Mouse (Mus musculus): ENCODE measurements around the gene Ptma.
"Not testable (repeated sequence)": the region's sequence is repeated elsewhere in the genome, so short reads cannot be mapped to it uniquely, and the experiment has no call there.

DNA sequence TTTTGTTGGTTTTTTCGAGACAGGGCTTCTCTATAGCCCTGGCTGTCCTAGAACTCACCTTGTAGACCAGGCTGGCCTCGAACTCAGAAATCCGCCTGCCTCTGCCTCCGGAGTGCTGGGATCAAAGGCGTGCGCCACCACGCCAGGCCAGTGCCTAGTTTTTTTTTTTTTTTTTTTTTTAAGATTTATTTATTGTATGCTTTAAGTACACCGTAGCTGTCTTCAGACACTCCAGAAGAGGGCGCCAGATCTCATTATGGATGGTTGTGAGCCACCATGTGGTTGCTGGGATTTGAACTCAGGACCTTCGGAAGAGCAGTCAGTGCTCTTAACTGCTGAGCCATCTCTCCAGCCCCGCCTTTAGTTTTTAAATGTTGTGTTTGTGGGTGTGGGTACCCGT is 13.1 kb downstream of the Ptma start:
- TF ChIP-seq CTCF (IDR thresholded peaks at IDR 0.05; ENCODE audit: borderline replicate concordance, control insufficient read depth, extremely low read depth, insufficient read depth, low read length, poor library complexity); POLR2A (IDR thresholded peaks at IDR 0.05; ENCODE audit: control insufficient read depth, extremely low read depth, insufficient read depth, low read length, poor library complexity): not testable (repeated sequence)

Measured in thymus, adult 2 months (tissue).